Mouse (Mus musculus): ENCODE measurements around the gene Ddah2. TPM values are rescaled to one million over a fixed set of nuclear protein-coding genes. Genes with fewer than 3 reads are reported as not detected.

Ddah2 gene
- total and polyA plus RNA-seq, 2 experiments from 2014 or later = 97.1 to 128 TPM

- Histone ChIP-seq H3K36me3 (replicated peaks; ENCODE audit: control insufficient read depth, insufficient read depth, low read length) (peaks cover 48% of the 10 kb centered on the region), H3K27me3 (ENCODE audit: control insufficient read depth, insufficient read depth, low read length) (peaks cover 21% of the 10 kb centered on the region; the same call in 1 of the 2 replicates), H3K9ac (replicated peaks; ENCODE audit: low read depth, low read length) (no peak overlapping the region), H3K4me2 (ENCODE audit: low read depth, low read length) (peak overlapping the region; percentile 75), H3K4me1 (ENCODE audit: control insufficient read depth, insufficient read depth) (peaks cover 14% of the 10 kb centered on the region), H3K9me3 (replicated peaks; ENCODE audit: control insufficient read depth, low read length) (no peaks in the 10 kb centered on the region), H3K4me3 (ENCODE audit: low read depth, low read length) (peak overlapping the region; percentile 62; the same call in 1 of the 2 replicates), H3K27ac (ENCODE audit: low read depth) (no peak overlapping the region)
- ATAC-seq (ENCODE audit: insufficient read depth, low read depth) (no peak), DNase-seq (ENCODE audit: low spot score) (no peak)
- 72% methylated on average over 22 of the region's 22 CpGs for WGBS
- TF ChIP-seq CTCF (IDR thresholded peaks at IDR 0.05; ENCODE audit: low read depth) (no peak), EP300 (IDR thresholded peaks at IDR 0.05; ENCODE audit: low read depth) (no peak)
Measured at GRCm38 (mm10) chr17:35060737-35061297, 2.0 kb downstream of the Ddah2 start.

- peaks cover 43% of the 10 kb centered on the region for H3K36me3 ChIP-seq (replicated peaks; ENCODE audit: control insufficient read depth, insufficient read depth, low read length)
- no peak overlapping the region for H3K27ac ChIP-seq (ENCODE audit: low read depth)
- no peaks in the 10 kb centered on the region for H3K9me3 ChIP-seq (replicated peaks; ENCODE audit: control insufficient read depth, low read length)
- no peak for DNase-seq (ENCODE audit: low spot score)
- H3K4me3 ChIP-seq (ENCODE audit: low read depth, low read length) = no peak overlapping the region
- TF ChIP-seq CTCF (IDR thresholded peaks at IDR 0.05; ENCODE audit: low read depth) (no peak), EP300 (IDR thresholded peaks at IDR 0.05; ENCODE audit: low read depth) (no peak)
- peaks cover 26% of the 10 kb centered on the region for H3K27me3 ChIP-seq (ENCODE audit: control insufficient read depth, insufficient read depth, low read length)
- no peak overlapping the region for H3K9ac ChIP-seq (replicated peaks; ENCODE audit: low read depth, low read length)
- ATAC-seq (ENCODE audit: insufficient read depth, low read depth) = no peak
- no peak overlapping the region for H3K4me2 ChIP-seq (ENCODE audit: low read depth, low read length)
- H3K4me1 ChIP-seq (ENCODE audit: control insufficient read depth, insufficient read depth) = peaks cover 14% of the 10 kb centered on the region
- 90% methylated on average over 8 of the region's 8 CpGs for WGBS
Measured at GRCm38 (mm10) chr17:35061299-35061698, 2.5 kb downstream of the Ddah2 start.

GRCm38 (mm10) chr17:35063466-35063865 lies 4.6 kb downstream of the Ddah2 start:
- H3K4me1 ChIP-seq (ENCODE audit: control insufficient read depth, insufficient read depth) = peaks cover 14% of the 10 kb centered on the region
- H3K4me3 ChIP-seq (ENCODE audit: low read depth, low read length) = no peak overlapping the region
- H3K36me3 ChIP-seq (replicated peaks; ENCODE audit: control insufficient read depth, insufficient read depth, low read length) = peaks cover 23% of the 10 kb centered on the region
- no peak overlapping the region for H3K4me2 ChIP-seq (ENCODE audit: low read depth, low read length)
- 86% methylated on average over 3 of the region's 3 CpGs for WGBS
- no peak overlapping the region for H3K9ac ChIP-seq (replicated peaks; ENCODE audit: low read depth, low read length)
- no peak for DNase-seq (ENCODE audit: low spot score)
- peaks cover 44% of the 10 kb centered on the region for H3K27me3 ChIP-seq (ENCODE audit: control insufficient read depth, insufficient read depth, low read length)
- no peaks in the 10 kb centered on the region for H3K9me3 ChIP-seq (replicated peaks; ENCODE audit: control insufficient read depth, low read length)
- no peak for ATAC-seq (ENCODE audit: insufficient read depth, low read depth)
- H3K27ac ChIP-seq (ENCODE audit: low read depth) = no peak overlapping the region
- TF ChIP-seq EP300 (IDR thresholded peaks at IDR 0.05; ENCODE audit: low read depth) (no peak), CTCF (IDR thresholded peaks at IDR 0.05; ENCODE audit: low read depth) (no peak)

- H3K27ac ChIP-seq (ENCODE audit: low read depth) = no peak overlapping the region
- peak overlapping the region; percentile 53 for H3K4me2 ChIP-seq (ENCODE audit: low read depth, low read length)
- peaks cover 44% of the 10 kb centered on the region for H3K27me3 ChIP-seq (ENCODE audit: control insufficient read depth, insufficient read depth, low read length)
- TF ChIP-seq CTCF (IDR thresholded peaks at IDR 0.05; ENCODE audit: low read depth) = no peak
- no peak for TF ChIP-seq EP300 (IDR thresholded peaks at IDR 0.05; ENCODE audit: low read depth)
- H3K36me3 ChIP-seq (replicated peaks; ENCODE audit: control insufficient read depth, insufficient read depth, low read length) = peaks cover 22% of the 10 kb centered on the region
- H3K4me3 ChIP-seq (ENCODE audit: low read depth, low read length) = peak overlapping the region; percentile 28
- H3K9me3 ChIP-seq (replicated peaks; ENCODE audit: control insufficient read depth, low read length) = no peaks in the 10 kb centered on the region
- ATAC-seq (ENCODE audit: insufficient read depth, low read depth) (no peak), DNase-seq (ENCODE audit: low spot score) (no peak)
- H3K4me1 ChIP-seq (ENCODE audit: control insufficient read depth, insufficient read depth) = peaks cover 14% of the 10 kb centered on the region
- H3K9ac ChIP-seq (replicated peaks; ENCODE audit: low read depth, low read length) = no peak overlapping the region
- WGBS = 37% methylated on average over 10 of the region's 10 CpGs
Measured at GRCm38 (mm10) chr17:35064378-35064877, 5.6 kb downstream of the Ddah2 start.

- H3K27ac ChIP-seq (ENCODE audit: low read depth) = no peak within 1 kb of the TSS
- peaks cover 11% of the 10 kb centered on the region for H3K4me1 ChIP-seq (ENCODE audit: control insufficient read depth, insufficient read depth)
- peak within 1 kb of the TSS; percentile 28 for H3K4me3 ChIP-seq (ENCODE audit: low read depth, low read length)
- H3K9me3 ChIP-seq (replicated peaks; ENCODE audit: control insufficient read depth, low read length) = no peaks in the 10 kb centered on the region
- peaks cover 22% of the 10 kb centered on the region for H3K36me3 ChIP-seq (replicated peaks; ENCODE audit: control insufficient read depth, insufficient read depth, low read length)
- H3K9ac ChIP-seq (replicated peaks; ENCODE audit: low read depth, low read length) = no peak within 1 kb of the TSS
- H3K27me3 ChIP-seq (ENCODE audit: control insufficient read depth, insufficient read depth, low read length) = peaks cover 44% of the 10 kb centered on the region
- peak; percentile 35 for DNase-seq (ENCODE audit: low spot score)
- H3K4me2 ChIP-seq (ENCODE audit: low read depth, low read length) = peak within 1 kb of the TSS; percentile 53
- WGBS = 4% methylated on average over 48 of the region's 48 CpGs
- TF ChIP-seq CTCF (IDR thresholded peaks at IDR 0.05; ENCODE audit: low read depth) (no peak), EP300 (IDR thresholded peaks at IDR 0.05; ENCODE audit: low read depth) (no peak)
- ATAC-seq (ENCODE audit: insufficient read depth, low read depth) = no peak
Measured at GRCm38 (mm10) chr17:35064951-35065947, 6.4 kb downstream of the Ddah2 start, which contains the start of gene Ly6g6c. Ly6g6c (plus strand) TSS chr17:35065388.

Data from heart, postnatal 0 days (tissue).